Mouse (Mus musculus) embryonic facial prominence, embryonic 15.5 days (tissue): ENCODE results near the gene Gbf1. TPM values are rescaled to one million over a fixed set of nuclear protein-coding genes. Genes with fewer than 3 reads are reported as not detected.
"Not testable (repeated sequence)": the region's sequence is repeated elsewhere in the genome, so short reads cannot be mapped to it uniquely, and the experiment has no call there.

Source experiments
- ATAC-seq: fragments of 200-750 bp; cut with Nextera tagmentation; 2 replicates; pipeline ENCODE4 v1.8.0; 2017; ENCODE audit warnings: low read depth, moderate TSS enrichment; ENCODE audit not compliant: insufficient number of reproducible peaks, low FRiP score, low TSS enrichment
- H3K27ac ChIP-seq: fragments of 300-500 bp; sonication (generic); replicated peaks from 2 replicates; pipeline ENCODE4 v1.5.1; 2015; ENCODE audit warnings: mild to moderate bottlenecking, inconsistent platforms
- H3K27me3 ChIP-seq: fragments of 300-500 bp; sonication (generic); 2 replicates; pipeline ENCODE4 v1.6.1; 2015; ENCODE audit warnings: inconsistent platforms
- H3K36me3 ChIP-seq: fragments of 300-500 bp; sonication (generic); 2 replicates; pipeline ENCODE4 v1.6.1; 2015; ENCODE audit warnings: mild to moderate bottlenecking, inconsistent platforms
- H3K4me1 ChIP-seq: fragments of 300-500 bp; sonication (generic); 2 replicates; pipeline ENCODE4 v1.6.1; 2015; ENCODE audit warnings: inconsistent platforms
- H3K4me2 ChIP-seq: fragments of 300-500 bp; sonication (generic); replicated peaks from 2 replicates; pipeline ENCODE4 v1.6.1; 2015; ENCODE audit warnings: mild to moderate bottlenecking, inconsistent platforms
- H3K4me3 ChIP-seq: fragments of 300-500 bp; sonication (generic); replicated peaks from 2 replicates; pipeline ENCODE4 v1.5.1; 2015; ENCODE audit warnings: mild to moderate bottlenecking, inconsistent platforms
- H3K9ac ChIP-seq: fragments of 300-500 bp; sonication (generic); 2 replicates; pipeline ENCODE4 v1.6.1; 2015; ENCODE audit warnings: inconsistent platforms
- H3K9me3 ChIP-seq: fragments of 300-500 bp; sonication (generic); replicated peaks from 2 replicates; pipeline ENCODE4 v1.6.1; 2016; ENCODE audit warnings: inconsistent platforms
- WGBS: fragments of 180-500 bp; shearing (Covaris S2); methylation state at CpG from one replicate; pipeline ENCODE4 v1.1.7; 2015; 5-methylcytosine and 5-hydroxymethylcytosine counted together
- polyA plus RNA-seq: library from polyadenylated mRNA; unstranded; fragments of >200 nt; fragmentation: Nextera tagmentation; extraction: Ambion mirVana; gene quantifications from 2 replicates; pipeline ENCODE4 v1.2.1, GENCODE M21; 2015

Gbf1 gene
- polyA plus RNA-seq, 1 experiment from 2014 or later = 61.2 TPM

DNA sequence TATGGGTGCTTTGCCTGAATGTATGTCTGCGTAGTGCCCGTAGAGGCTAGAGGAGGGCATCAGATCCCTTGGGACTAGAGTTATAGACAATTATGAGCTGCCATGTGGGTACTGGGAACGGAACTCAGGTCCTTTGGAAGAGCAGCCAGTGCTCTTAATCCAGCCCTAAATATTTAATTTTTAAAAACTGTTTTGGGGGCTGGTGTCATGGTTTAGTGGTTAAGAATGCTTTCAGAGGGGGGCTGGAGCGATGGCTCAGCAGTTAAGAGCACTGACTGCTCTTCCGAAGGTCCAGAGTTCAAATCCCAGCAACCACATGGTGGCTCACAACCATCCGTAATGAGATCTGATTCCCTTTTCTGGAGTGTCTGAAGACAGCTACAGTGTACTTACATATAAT, 22.6 kb upstream of the Gbf1 start:
- not testable (repeated sequence) for H3K9me3 ChIP-seq, H3K4me3 ChIP-seq, H3K27ac ChIP-seq, H3K9ac ChIP-seq, H3K36me3 ChIP-seq, ATAC-seq, H3K4me2 ChIP-seq, H3K4me1 ChIP-seq
- 69% methylated on average over 6 of the region's 6 CpGs for WGBS
- peaks cover 42% of the 10 kb centered on the region for H3K27me3 ChIP-seq

DNA sequence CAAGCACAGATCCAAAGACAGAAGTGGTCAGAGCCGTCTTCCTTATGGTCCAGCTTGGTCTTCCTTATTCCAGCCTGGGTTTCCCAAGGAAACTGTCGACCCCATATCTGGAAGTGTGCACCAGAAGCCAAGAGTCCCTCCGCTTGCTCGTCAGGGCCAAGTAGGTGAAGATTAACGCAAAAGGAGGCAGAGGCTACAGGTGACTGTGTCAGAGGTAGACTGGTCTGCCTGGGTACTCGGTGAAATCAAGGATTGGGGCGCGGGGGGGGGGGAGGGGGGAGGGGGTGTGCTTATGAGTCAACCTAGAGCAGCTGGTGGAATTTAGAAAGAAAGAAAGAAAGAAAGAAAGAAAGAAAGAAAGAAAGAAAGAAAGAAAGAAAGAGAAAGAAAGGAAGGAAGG, 21.0 kb upstream of the Gbf1 start:
- H3K9me3 ChIP-seq = no peaks in the 10 kb centered on the region
- H3K4me2 ChIP-seq = peak overlapping the region; percentile 48
- peak overlapping the region; percentile 33 for H3K4me3 ChIP-seq
- H3K36me3 ChIP-seq = no peaks in the 10 kb centered on the region
- ATAC-seq = no peak
- no peak overlapping the region for H3K27ac ChIP-seq
- no peak overlapping the region for H3K9ac ChIP-seq
- peaks cover 57% of the 10 kb centered on the region for H3K27me3 ChIP-seq
- H3K4me1 ChIP-seq = peaks cover 18% of the 10 kb centered on the region
- WGBS = 15% methylated on average over 6 of the region's 8 CpGs

DNA sequence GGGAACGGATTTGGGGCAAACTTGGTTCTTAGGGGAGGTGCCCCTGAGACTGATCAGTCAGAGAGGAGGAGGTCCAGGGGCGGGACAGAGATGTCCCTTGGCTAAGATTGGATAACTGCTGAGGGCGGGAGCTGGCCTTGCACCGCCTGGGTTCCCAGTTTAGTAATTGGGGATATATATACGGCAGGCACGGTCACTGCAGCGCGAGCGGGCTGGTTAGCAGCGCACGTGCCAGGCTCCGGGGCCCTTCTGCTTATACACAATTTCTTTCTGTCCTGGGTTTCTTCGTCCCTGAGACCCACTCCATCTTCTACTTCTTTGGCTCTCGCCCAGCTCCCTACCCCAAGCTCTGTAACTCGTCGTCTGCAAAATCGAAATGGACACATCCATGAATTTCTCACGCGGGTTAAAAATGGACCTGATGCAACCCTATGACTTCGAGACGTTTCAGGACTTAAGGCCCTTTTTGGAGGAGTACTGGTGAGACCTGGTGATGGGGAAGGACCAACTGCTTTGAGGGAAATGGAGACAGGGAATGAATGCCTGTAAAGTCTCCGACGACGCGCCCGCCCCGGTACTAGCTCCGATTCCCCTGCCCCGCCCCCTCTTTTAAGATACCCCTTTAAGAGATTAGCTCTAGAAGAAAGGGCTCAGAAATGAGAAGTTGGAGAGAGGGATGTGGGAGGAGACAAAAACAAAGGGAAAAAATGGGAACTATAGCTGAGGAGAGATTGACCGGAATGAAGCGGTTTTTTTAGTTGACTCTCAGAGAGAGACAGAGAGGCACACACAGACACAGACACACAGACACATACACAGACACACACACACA, 20.4 kb upstream of the Gbf1 start, which contains the start of gene Elovl3:
Gene Elovl3, plus strand, starts transcription at position 204 of the 832 bp plus-strand sequence.
- 0 out of 2 replicates have a peak, but pooled peaks have one; percentile 51 for ATAC-seq
- Histone ChIP-seq H3K9me3 (no peaks in the 10 kb centered on the region), H3K4me1 (peaks cover 24% of the 10 kb centered on the region), H3K4me2 (peak within 1 kb of the TSS; percentile 48), H3K36me3 (no peaks in the 10 kb centered on the region), H3K27ac (no peak within 1 kb of the TSS), H3K27me3 (peaks cover 63% of the 10 kb centered on the region), H3K9ac (no peak within 1 kb of the TSS), H3K4me3 (peak within 1 kb of the TSS; percentile 33)
- 2% methylated on average over 31 of the region's 31 CpGs for WGBS

DNA sequence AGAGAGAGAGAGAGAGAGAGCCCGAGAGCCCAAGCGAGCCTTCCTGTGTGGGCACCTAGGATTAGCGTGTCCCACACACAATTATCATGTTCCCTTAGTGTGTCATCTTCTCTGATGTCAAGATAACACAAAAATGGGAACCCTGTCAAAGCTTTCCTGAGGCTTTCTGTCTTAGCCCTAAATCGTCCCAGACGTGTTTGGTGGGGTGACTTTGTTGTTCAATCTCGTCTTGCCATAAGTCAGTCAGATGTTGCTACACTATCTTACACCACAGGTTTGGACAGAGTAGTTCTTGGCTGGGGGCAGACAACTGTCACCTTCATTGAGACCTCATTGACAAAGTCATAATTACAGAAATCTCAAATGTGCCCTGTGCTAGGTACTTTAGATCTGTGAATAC, 19.7 kb upstream of the Gbf1 start:
- peaks cover 69% of the 10 kb centered on the region for H3K27me3 ChIP-seq
- no peak for ATAC-seq
- no peak overlapping the region for H3K27ac ChIP-seq
- H3K4me3 ChIP-seq = no peak overlapping the region
- peaks cover 28% of the 10 kb centered on the region for H3K4me1 ChIP-seq
- H3K9ac ChIP-seq = no peak overlapping the region
- no peaks in the 10 kb centered on the region for H3K36me3 ChIP-seq
- WGBS = 22% methylated on average over 6 of the region's 6 CpGs
- no peak overlapping the region for H3K4me2 ChIP-seq
- H3K9me3 ChIP-seq = no peaks in the 10 kb centered on the region

DNA sequence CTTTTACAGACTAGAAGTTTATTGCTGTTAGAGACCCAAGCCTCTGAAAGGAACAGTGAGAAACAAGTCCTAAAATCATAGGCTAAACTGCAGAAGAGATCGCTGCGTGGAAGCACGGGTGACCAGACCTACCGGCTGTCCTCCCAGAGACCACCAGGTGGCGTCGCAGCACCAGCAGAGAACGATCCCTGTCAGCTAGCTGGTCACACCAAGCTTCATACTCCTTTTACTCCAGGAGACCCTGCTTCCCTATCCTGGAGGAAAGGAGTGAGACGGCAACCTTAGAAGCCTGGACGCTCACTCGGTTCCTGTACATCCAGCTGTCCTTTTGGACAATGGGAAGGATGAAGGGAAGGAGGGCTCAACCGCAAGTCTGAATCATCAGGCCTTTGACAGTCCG, 17.0 kb upstream of the Gbf1 start:
- Histone ChIP-seq H3K36me3 (no peaks in the 10 kb centered on the region), H3K27ac (no peak overlapping the region), H3K4me3 (peak overlapping the region; percentile 56), H3K4me2 (peak overlapping the region; percentile 100), H3K9me3 (no peaks in the 10 kb centered on the region), H3K9ac (no peak overlapping the region), H3K27me3 (peaks cover 92% of the 10 kb centered on the region), H3K4me1 (peaks cover 28% of the 10 kb centered on the region)
- 0 out of 2 replicates have a peak, but pooled peaks have one; percentile 20 for ATAC-seq
- WGBS = 2% methylated on average over 12 of the region's 12 CpGs

DNA sequence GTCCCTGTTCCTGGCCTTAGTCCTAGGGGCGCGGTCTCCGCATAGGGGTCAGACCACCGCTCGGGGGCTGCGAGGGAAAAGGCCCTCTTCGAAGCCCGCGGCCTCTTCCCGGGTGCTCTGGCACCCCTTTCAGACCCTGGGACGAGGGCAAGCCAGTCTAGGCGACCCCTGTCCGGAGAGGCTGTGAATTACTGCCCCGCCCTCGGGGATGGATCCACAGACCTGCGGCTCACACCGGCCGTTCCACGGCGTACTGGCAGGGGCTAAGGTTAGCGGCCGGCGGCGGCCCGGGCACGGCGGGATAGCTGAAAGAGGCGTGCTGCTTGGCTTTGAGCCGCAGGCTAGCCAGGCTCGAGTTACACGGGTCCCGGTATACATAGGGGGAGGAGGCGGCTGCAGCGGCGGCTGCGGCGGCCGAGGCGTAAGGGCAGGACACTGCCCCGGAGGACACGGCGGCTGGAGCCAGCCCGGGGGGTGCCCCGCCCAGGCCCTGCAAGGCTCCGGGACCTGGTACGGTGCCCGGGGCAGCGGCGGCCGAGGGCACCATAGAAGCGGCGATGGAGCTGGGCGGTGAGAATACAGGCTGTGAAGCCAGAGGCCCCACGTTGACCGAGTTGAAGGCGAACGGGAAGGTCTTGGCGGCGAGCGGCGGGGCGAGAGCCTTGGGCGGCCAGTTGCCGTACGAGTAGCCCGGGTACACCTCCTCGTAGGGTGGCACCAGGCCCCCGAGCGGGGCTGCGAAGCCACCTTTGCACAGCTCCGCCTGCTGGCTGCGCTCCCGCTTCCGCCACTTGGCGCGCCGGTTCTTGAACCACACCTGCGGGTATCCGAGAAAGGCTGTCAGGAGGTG, 16.3 kb upstream of the Gbf1 start:
- peak overlapping the region; percentile 48 for H3K9ac ChIP-seq
- H3K4me2 ChIP-seq = peak overlapping the region; percentile 100
- under 1% methylated on average over 79 of the region's 79 CpGs for WGBS
- peaks cover 28% of the 10 kb centered on the region for H3K4me1 ChIP-seq
- no peak overlapping the region for H3K27ac ChIP-seq
- H3K27me3 ChIP-seq = peaks cover 86% of the 10 kb centered on the region
- H3K9me3 ChIP-seq = no peaks in the 10 kb centered on the region
- no peak for ATAC-seq
- H3K36me3 ChIP-seq = no peaks in the 10 kb centered on the region
- peak overlapping the region; percentile 56 for H3K4me3 ChIP-seq

DNA sequence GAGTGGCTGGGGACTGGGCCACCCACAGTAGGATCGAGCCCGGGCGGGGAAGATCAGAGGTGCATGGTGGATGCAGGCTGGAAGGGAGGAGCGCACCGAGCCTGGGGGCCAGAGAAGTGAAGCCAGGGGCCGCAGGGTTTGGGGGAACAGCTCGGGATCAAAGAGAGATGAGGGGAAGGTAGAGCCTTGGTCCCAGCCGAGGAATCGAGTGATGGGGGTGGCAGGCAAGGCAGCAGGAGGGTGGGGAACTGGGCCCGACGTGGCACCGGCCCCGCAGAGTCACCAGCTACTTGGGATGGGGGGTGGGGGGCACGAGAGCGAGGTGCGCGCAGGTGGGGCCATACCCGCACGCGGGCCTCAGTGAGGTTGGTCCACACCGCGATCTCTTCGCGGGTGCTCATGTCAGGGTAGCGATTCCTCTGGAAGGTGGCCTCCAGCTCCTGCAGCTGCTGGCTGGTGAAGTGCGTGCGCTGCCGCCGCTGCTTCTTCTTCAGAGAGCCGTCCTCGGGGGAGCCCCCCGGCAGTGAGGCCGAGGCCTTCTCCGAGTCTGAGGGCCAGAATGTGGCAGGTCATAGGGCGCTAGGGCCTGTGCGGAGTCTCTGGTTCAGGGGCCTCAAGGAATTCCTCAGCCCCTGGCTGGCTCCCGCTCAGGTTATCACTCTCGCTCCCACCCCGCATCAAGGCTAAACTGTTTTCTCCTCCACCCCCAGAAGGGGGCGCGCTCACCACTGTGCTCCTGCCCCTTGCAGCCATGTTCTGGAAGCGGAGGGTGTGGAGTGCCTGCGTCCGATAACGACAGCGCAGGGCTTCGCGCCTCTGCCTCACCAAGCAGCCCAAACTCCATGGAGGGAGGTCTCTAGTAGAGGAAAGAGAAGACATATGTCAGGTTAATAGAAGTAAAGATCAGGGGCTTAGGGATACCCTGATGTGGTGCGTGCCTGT, 15.4 kb upstream of the Gbf1 start:
- Histone ChIP-seq H3K36me3 (no peaks in the 10 kb centered on the region), H3K9ac (0 out of 2 replicates have a peak overlapping the region, but pooled peaks have one; percentile 48), H3K27me3 (peaks cover 88% of the 10 kb centered on the region), H3K4me2 (peak overlapping the region; percentile 100), H3K27ac (no peak overlapping the region), H3K4me1 (peaks cover 26% of the 10 kb centered on the region), H3K4me3 (peak overlapping the region; percentile 56), H3K9me3 (no peaks in the 10 kb centered on the region)
- no peak for ATAC-seq
- 3% methylated on average over 49 of the region's 49 CpGs for WGBS

DNA sequence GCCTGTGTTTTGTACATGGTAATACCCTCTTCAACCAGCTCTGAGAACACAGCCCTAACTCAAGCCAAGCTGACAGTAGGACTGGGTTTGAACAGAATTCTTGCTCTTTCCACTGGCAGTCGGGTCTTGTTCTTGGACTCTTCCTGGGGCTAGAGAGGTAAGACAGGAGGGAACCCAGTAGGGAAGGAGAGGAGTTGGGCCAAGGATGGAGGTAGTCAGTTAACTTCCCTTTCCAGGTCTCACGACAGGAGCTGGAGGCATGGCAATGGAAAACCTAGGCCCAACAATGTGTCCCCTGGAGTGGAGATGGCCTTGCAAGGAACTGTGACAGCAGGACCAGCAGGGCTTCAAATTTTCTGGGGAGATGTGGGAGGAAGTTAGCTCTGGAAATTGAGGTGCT, 12.0 kb upstream of the Gbf1 start:
- Histone ChIP-seq H3K27ac (peak overlapping the region; percentile 22; the same call in 1 of the 2 replicates), H3K9me3 (no peaks in the 10 kb centered on the region), H3K27me3 (peaks cover 90% of the 10 kb centered on the region), H3K4me2 (no peak overlapping the region), H3K9ac (no peak overlapping the region), H3K4me3 (no peak overlapping the region), H3K4me1 (peaks cover 22% of the 10 kb centered on the region), H3K36me3 (no peaks in the 10 kb centered on the region)
- WGBS = 56% methylated on average over 2 of the region's 2 CpGs
- ATAC-seq = no peak

DNA sequence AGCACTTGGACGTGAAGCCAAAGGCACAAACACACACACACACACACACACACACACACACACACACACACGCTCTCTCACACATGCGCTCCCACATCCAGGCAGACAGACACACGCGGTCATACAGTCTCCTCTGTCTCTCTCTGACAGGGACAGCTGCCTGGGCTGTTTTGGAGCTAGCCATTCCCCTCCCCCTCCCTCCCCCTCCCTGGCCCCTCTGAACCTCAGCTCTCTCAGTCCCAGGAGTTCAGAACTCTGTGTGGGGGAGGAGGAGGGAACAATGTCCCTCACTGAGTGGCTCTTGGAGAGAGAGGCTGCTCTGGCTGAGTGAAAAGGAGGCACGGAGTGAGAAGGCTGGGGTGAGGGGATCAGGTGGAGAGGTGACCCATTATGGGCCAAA, 11.2 kb upstream of the Gbf1 start:
- peaks cover 88% of the 10 kb centered on the region for H3K27me3 ChIP-seq
- peaks cover 15% of the 10 kb centered on the region for H3K4me1 ChIP-seq
- peak; percentile 40 for ATAC-seq
- no peaks in the 10 kb centered on the region for H3K9me3 ChIP-seq
- WGBS = 21% methylated on average over 6 of the region's 6 CpGs
- H3K36me3 ChIP-seq = no peaks in the 10 kb centered on the region
- no peak overlapping the region for H3K4me2 ChIP-seq
- H3K9ac ChIP-seq = no peak overlapping the region
- no peak overlapping the region for H3K4me3 ChIP-seq
- no peak overlapping the region for H3K27ac ChIP-seq

DNA sequence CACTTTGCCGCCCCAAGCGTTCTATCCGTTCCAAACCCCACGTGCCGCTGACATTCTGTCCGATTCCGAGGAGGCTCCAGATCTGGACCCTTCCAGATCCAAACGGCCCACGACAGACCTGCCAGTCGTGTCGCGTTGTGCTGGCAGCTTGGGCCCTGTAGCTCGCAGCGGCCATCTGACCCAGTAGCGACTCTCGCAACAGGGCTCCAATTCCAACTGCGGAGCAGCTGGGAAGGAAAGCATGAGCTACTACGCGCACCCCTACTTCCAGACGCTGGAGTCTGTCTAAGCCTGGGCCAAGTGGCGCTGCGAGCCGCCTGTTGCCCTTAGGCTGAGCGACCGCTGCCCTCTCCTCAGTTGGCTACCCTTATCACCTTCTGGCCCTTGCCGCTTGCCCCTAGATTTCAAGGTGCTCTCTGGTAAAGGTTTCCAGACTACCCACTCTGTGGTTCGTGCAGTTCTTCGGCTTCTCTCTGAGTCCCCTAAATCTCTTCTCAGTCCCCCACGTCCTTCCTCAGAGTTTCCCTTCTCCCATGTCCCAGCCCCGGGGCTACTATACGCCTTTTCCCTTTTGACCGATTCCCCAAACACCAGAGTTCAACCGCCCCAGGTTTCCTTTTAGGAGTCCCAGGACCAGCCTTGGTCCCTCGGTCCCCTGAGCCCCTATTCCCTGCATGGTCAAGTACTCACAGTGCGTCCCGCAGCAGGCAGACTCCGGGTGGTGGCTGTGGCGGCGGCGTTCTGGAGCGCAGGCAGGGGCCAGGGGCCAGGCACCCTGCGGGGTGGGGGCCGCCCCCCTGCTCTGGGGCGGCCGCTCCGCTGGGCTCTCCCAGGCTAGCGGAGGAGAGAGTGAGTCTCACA, 4.6 kb upstream of the Gbf1 start, which contains the start of gene Pitx3:
Gene Pitx3, minus strand, starts transcription at position 816 of the 861 bp plus-strand sequence.
- Histone ChIP-seq H3K9me3 (no peaks in the 10 kb centered on the region), H3K4me1 (peaks cover 20% of the 10 kb centered on the region), H3K9ac (0 out of 2 replicates have a peak within 1 kb of the TSS, but pooled peaks have one; percentile 15), H3K27ac (peak within 1 kb of the TSS; percentile 9; the same call in 1 of the 2 replicates), H3K4me2 (peak within 1 kb of the TSS; percentile 96), H3K4me3 (peak within 1 kb of the TSS; percentile 53), H3K36me3 (no peaks in the 10 kb centered on the region), H3K27me3 (peaks cover 76% of the 10 kb centered on the region)
- ATAC-seq = no peak
- WGBS = 1% methylated on average over 47 of the region's 47 CpGs
